Mouse (Mus musculus) lung, embryonic 16.5 days (tissue): ENCODE measurements around the gene Cyb5r1. TPM values are rescaled to one million over a fixed set of nuclear protein-coding genes. Genes with fewer than 3 reads are reported as not detected.
"Not testable (repeated sequence)": the region's sequence is repeated elsewhere in the genome, so short reads cannot be mapped to it uniquely, and the experiment has no call there.

ENCODE experiments used
- ATAC-seq: fragments of 200-750 bp; cut with Nextera tagmentation; 2 replicates; pipeline ENCODE4 v1.8.0; 2017; ENCODE audit warnings: low read depth, mild to moderate bottlenecking, moderate library complexity
- H3K27ac ChIP-seq: fragments of 300-500 bp; sonication (generic); 2 replicates; pipeline ENCODE4 v1.5.1; 2014; ENCODE audit warnings: mild to moderate bottlenecking, control low read depth, low read length
- H3K27me3 ChIP-seq: fragments of 300-500 bp; sonication (generic); 2 replicates; pipeline ENCODE4 v1.6.1; 2014; ENCODE audit warnings: low read depth, low read length, mixed read lengths; ENCODE audit not compliant: control insufficient read depth, insufficient read depth
- H3K36me3 ChIP-seq: fragments of 300-500 bp; sonication (generic); 2 replicates; pipeline ENCODE4 v1.6.1; 2014; ENCODE audit warnings: low read length; ENCODE audit not compliant: control insufficient read depth, insufficient read depth
- H3K4me1 ChIP-seq: fragments of 300-500 bp; sonication (generic); replicated peaks from 2 replicates; pipeline ENCODE4 v1.6.1; 2014; ENCODE audit warnings: low read length, mixed read lengths; ENCODE audit not compliant: control insufficient read depth, insufficient read depth
- H3K4me2 ChIP-seq: fragments of 300-500 bp; sonication (generic); 2 replicates; pipeline ENCODE4 v1.6.1; 2014; ENCODE audit warnings: low read depth, low read length, control low read depth
- H3K4me3 ChIP-seq: fragments of 300-500 bp; sonication (generic); 2 replicates; pipeline ENCODE4 v1.5.1; 2014; ENCODE audit warnings: mild to moderate bottlenecking, low read length, control low read depth
- H3K9ac ChIP-seq: fragments of 300-500 bp; sonication (generic); 2 replicates; pipeline ENCODE4 v1.6.1; 2014; ENCODE audit warnings: low read length, control low read depth
- H3K9me3 ChIP-seq: fragments of 300-500 bp; sonication (generic); 2 replicates; pipeline ENCODE4 v1.6.1; 2016; ENCODE audit warnings: low read length; ENCODE audit not compliant: control insufficient read depth
- WGBS: fragments of 180-500 bp; shearing (Covaris S2); extraction: QIAGEN DNeasy Blood & Tissue Kit; methylation state at CpG from one replicate; pipeline ENCODE4 v1.1.7; 2014; 5-methylcytosine and 5-hydroxymethylcytosine counted together
- polyA plus RNA-seq: library from polyadenylated mRNA; unstranded; fragments of >200 nt; fragmentation: Nextera tagmentation; extraction: Ambion mirVana; gene quantifications from 2 replicates; pipeline ENCODE4 v1.2.1, GENCODE M21; 2015

Gene Cyb5r1
- polyA plus RNA-seq, 1 experiment from 2014 or later, result 42.5 TPM

DNA sequence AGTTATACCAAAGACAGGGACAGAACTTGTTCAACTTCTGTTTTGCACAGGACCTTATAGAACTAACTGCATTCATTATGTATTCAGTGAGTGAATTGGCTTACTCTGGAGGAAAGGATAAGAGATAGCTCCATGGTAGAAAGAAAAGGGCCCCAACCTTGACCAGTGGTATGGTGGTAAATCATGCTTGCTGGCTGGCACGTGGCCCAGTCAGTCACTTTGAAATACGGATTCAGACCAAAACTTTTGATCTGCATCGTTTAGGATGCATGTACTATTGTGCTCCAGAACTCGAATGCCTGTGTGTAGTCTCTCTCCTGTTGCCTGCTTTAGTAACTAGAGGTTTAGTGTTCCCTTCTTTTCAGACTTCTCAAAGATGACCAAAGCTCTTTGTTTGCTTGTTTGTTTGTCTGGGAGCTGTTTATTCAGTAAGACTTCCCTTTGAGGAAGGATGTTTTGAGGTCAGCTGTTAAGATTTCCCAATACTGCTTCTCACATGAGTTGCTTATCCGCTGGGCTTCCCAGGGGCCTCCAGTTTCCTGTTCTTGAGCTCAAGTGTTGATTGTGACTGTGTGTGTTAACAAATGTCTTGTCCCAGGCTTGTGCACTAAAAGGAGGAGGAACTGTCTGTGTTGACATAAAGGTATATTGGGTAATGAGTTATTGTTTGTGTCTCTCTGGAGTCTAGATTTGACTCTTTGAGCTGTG lies 14.5 kb downstream of the Cyb5r1 start:
- no peak overlapping the region for H3K4me2 ChIP-seq
- no peak overlapping the region for H3K4me3 ChIP-seq
- no peak overlapping the region for H3K9ac ChIP-seq
- peaks cover 30% of the 10 kb centered on the region for H3K4me1 ChIP-seq
- no peak for ATAC-seq
- peaks cover 11% of the 10 kb centered on the region for H3K36me3 ChIP-seq
- WGBS, result 24% methylated on average over 5 of the region's 5 CpGs
- no peaks in the 10 kb centered on the region for H3K27me3 ChIP-seq
- peak overlapping the region; percentile 26; the same call in 1 of the 2 replicates for H3K27ac ChIP-seq
- no peaks in the 10 kb centered on the region for H3K9me3 ChIP-seq

GRCm38 (mm10) chr1:134423911-134424310 lies 18.6 kb downstream of the Cyb5r1 start:
- Histone ChIP-seq H3K9me3 (no peaks in the 10 kb centered on the region), H3K4me1 (peaks cover 15% of the 10 kb centered on the region), H3K4me2 (no peak overlapping the region), H3K36me3 (peaks cover 41% of the 10 kb centered on the region), H3K9ac (no peak overlapping the region), H3K27me3 (no peaks in the 10 kb centered on the region), H3K27ac (no peak overlapping the region), H3K4me3 (no peak overlapping the region)
- WGBS, result 63% methylated on average over 10 of the region's 10 CpGs
- no peak for ATAC-seq

- H3K4me3 ChIP-seq, result no peak overlapping the region
- peaks cover 56% of the 10 kb centered on the region for H3K36me3 ChIP-seq
- H3K4me2 ChIP-seq, result no peak overlapping the region
- H3K9me3 ChIP-seq, result no peaks in the 10 kb centered on the region
- H3K9ac ChIP-seq, result no peak overlapping the region
- H3K4me1 ChIP-seq, result no peaks in the 10 kb centered on the region
- no peak overlapping the region for H3K27ac ChIP-seq
- ATAC-seq, result no peak
- 54% methylated on average over 5 of the region's 5 CpGs for WGBS
- no peaks in the 10 kb centered on the region for H3K27me3 ChIP-seq
These were observed 20.9 kb downstream of the Cyb5r1 start for GRCm38 (mm10) chr1:134426289-134426688.

GRCm38 (mm10) chr1:134433002-134433401 lies 27.6 kb downstream of the Cyb5r1 start:
- ATAC-seq, result no peak
- H3K27me3 ChIP-seq, result no peaks in the 10 kb centered on the region
- H3K27ac ChIP-seq, result no peak overlapping the region
- peaks cover 35% of the 10 kb centered on the region for H3K36me3 ChIP-seq
- no peaks in the 10 kb centered on the region for H3K4me1 ChIP-seq
- no peak overlapping the region for H3K4me2 ChIP-seq
- H3K9ac ChIP-seq, result no peak overlapping the region
- H3K9me3 ChIP-seq, result no peaks in the 10 kb centered on the region
- 69% methylated on average over 10 of the region's 10 CpGs for WGBS
- H3K4me3 ChIP-seq, result no peak overlapping the region

- Histone ChIP-seq H3K4me1 (no peaks in the 10 kb centered on the region), H3K4me2 (no peak overlapping the region), H3K9me3 (no peaks in the 10 kb centered on the region), H3K27ac (no peak overlapping the region), H3K27me3 (no peaks in the 10 kb centered on the region), H3K9ac (no peak overlapping the region), H3K36me3 (peaks cover 32% of the 10 kb centered on the region), H3K4me3 (no peak overlapping the region)
- ATAC-seq, result no peak
- WGBS, result 92% methylated on average over 4 of the region's 4 CpGs
These were observed 28.1 kb downstream of the Cyb5r1 start for GRCm38 (mm10) chr1:134433473-134433872.

DNA sequence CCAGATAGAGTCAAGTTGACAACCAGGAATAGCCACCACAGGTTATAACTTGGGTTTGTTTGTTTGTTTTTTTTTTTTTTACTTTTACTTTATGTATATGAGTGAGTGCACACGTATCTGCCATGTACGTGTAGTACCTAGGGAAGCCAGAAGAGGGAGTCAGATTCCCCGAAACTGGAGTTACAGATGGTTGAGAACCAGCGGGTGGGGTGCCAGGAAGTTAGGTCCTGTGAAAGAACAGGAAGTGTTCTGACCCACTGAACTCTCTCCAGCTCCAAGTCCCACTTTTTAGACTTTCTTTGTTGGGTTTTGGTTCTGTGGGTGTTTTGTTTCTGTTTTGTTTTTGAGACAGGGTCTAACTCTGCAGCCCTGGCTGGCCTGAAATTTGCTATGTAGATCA lies 30.1 kb downstream of the Cyb5r1 start:
- Histone ChIP-seq H3K9ac (no peak overlapping the region), H3K27ac (no peak overlapping the region), H3K4me1 (no peaks in the 10 kb centered on the region), H3K4me3 (no peak overlapping the region), H3K4me2 (no peak overlapping the region), H3K27me3 (no peaks in the 10 kb centered on the region), H3K9me3 (no peaks in the 10 kb centered on the region), H3K36me3 (peaks cover 23% of the 10 kb centered on the region)
- no peak for ATAC-seq
- WGBS, result 22% methylated on average over 4 of the region's 4 CpGs

DNA sequence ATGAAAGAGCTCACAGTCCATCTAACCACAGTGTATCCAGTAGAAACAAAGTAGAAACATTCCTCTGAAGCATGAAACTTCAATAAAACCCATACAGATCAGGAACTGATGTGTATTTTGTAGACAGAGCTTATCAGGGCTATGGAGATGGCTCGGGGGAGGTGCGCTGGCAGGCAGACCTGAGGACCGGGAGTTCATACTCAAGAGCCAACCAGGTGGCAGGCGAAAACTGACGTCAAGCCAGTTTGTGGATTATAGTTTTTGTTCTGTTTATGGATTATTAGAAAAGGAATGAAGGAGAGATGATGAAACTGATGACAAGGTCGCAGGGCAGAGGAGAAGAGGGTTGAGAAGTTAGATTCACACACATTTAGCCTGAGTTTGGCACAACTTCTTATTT lies 35.1 kb downstream of the Cyb5r1 start:
- WGBS, result 70% methylated on average over 6 of the region's 6 CpGs
- Histone ChIP-seq H3K27me3 (no peaks in the 10 kb centered on the region), H3K4me1 (no peaks in the 10 kb centered on the region), H3K4me2 (no peak overlapping the region), H3K9me3 (no peaks in the 10 kb centered on the region), H3K27ac (no peak overlapping the region), H3K9ac (no peak overlapping the region), H3K36me3 (no peaks in the 10 kb centered on the region), H3K4me3 (no peak overlapping the region)
- no peak for ATAC-seq

DNA sequence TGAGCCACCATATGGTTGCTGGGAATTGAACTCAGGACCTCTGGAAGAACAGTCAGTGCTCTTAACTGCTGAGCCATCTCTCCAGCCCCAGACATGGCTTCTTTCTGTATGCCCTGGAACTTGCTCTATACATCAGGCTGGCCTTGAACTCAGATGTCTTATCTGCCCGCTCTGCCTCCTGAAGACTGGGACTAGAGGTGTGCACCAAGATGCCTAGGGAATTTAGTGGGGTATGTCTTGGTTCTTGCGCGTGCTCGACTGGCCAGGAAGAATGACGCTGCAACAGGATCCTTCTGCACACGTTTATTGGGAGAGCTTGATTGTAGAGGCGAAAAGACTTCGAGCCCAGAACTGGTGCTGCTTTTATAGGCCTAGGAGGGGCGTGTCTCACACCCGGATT lies 36.4 kb downstream of the Cyb5r1 start:
- not testable (repeated sequence) for ATAC-seq
- 93% methylated on average over 6 of the region's 10 CpGs for WGBS

GRCm38 (mm10) chr1:134442394-134442793 lies 37.0 kb downstream of the Cyb5r1 start:
- Histone ChIP-seq H3K36me3 (no peaks in the 10 kb centered on the region), H3K9me3 (no peaks in the 10 kb centered on the region), H3K27ac (no peak overlapping the region), H3K27me3 (no peaks in the 10 kb centered on the region), H3K9ac (no peak overlapping the region), H3K4me1 (no peaks in the 10 kb centered on the region), H3K4me2 (no peak overlapping the region), H3K4me3 (no peak overlapping the region)
- 94% methylated on average over 3 of the region's 3 CpGs for WGBS
- no peak for ATAC-seq

More for the DNA sequence above, 36.4 kb downstream of the Cyb5r1 start:
- not testable (repeated sequence) for H3K27ac ChIP-seq, H3K36me3 ChIP-seq, H3K4me1 ChIP-seq, H3K27me3 ChIP-seq, H3K9ac ChIP-seq, H3K4me2 ChIP-seq, H3K4me3 ChIP-seq, H3K9me3 ChIP-seq

DNA sequence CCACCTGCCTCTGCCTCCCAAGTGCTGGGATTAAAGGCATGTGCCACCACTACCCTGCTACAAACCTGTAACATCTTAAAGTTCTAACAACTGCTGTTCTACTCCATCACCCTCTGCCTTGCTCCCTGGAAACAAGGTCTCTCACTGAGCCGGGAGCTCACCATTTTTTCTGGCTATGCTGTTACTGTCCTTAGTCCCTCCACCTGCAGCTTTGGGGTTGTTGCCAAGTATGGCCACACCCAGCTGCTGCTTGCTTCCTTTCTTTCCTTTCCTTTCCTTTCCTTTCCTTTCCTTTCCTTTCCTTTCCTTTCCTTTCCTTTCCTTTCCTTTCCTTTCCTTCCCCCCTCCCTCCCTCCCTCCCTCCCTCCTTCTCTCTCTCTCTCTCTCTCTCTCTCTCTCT lies 37.9 kb downstream of the Cyb5r1 start:
- not testable (repeated sequence) for H3K4me1 ChIP-seq, H3K9me3 ChIP-seq, H3K9ac ChIP-seq, H3K4me2 ChIP-seq, H3K4me3 ChIP-seq, H3K27ac ChIP-seq, H3K27me3 ChIP-seq, ATAC-seq, H3K36me3 ChIP-seq
- 62% methylated on average over 1 of the region's 1 CpGs for WGBS
